Mouse (Mus musculus): ENCODE results near the gene Gm10401. TPM values are rescaled to one million over a fixed set of nuclear protein-coding genes. Genes with fewer than 3 reads are reported as not detected.

The Gm10401 gene
- total and polyA plus RNA-seq, 3 experiments = 1.7 to 10.9 TPM; not detected in 1

- Histone ChIP-seq H3K4me1 (ENCODE audit: control insufficient read depth in 1 of 2, insufficient read depth in 2 of 2) (peaks cover 3 to 30% of the 10 kb centered on the region in 2 experiments; a peak in 2 of 4 replicates), H3K27ac (ENCODE audit: insufficient read depth, low read depth) (no peak overlapping the region), H3K36me3 (replicated peaks in 1 of 2; ENCODE audit: control insufficient read depth in 1 of 2, insufficient read depth in 1 of 2, low read length in 1 of 2) (peaks cover 0 to 32% of the 10 kb centered on the region in 2 experiments), H3K9me3 (replicated peaks; ENCODE audit: low read length) (no peaks in the 10 kb centered on the region), H3K4me3 (replicated peaks in 1 of 3; ENCODE audit: low read depth in 2 of 3, low read length in 2 of 3, poor library complexity in 1 of 3) (no peak overlapping the region), H3K27me3 (replicated peaks) (no peaks in the 10 kb centered on the region), H3K4me2 (ENCODE audit: insufficient read depth, low read depth, poor library complexity, severe bottlenecking) (no peak overlapping the region), H3K9ac (ENCODE audit: insufficient read depth, low read depth) (no peak overlapping the region), H3K79me2 (replicated peaks; ENCODE audit: control insufficient read depth, extremely low read depth, insufficient read depth, poor library complexity, severe bottlenecking) (peaks cover 20% of the 10 kb centered on the region)
- no peak for DNase-seq (ENCODE audit: extremely low read depth)
- in situ Hi-C loops (cut with MboI; ENCODE audit: low pct_ligation_motif_present, low pct_unique_long_range_greater_than_20kb, low sequenced_read_pairs) (no loop called here), dilution Hi-C loops (cut with MboI; ENCODE audit: extremely low pct_ligation_motif_present, extremely low pct_unique_long_range_greater_than_20kb, low sequenced_read_pairs) (no loop called here)
- TF ChIP-seq CHD1 (IDR thresholded peaks at IDR 0.05; ENCODE audit: low read depth, low read length) (no peak), MYC (IDR thresholded peaks at IDR 0.05; ENCODE audit: low read depth, low read length) (no peak), CHD2 (IDR thresholded peaks at IDR 0.05; ENCODE audit: low read length) (no peak), RAD21 (IDR thresholded peaks at IDR 0.05; ENCODE audit: low read depth, low read length) (no peak), NRF1 (IDR thresholded peaks at IDR 0.05; ENCODE audit: low read depth, low read length) (no peak), EP300 (IDR thresholded peaks at IDR 0.05; ENCODE audit: low read length) (no peak), NELFE (IDR thresholded peaks at IDR 0.05; ENCODE audit: low read depth, low read length) (no peak), TBP (conservative IDR thresholded peaks at IDR 0.05; ENCODE audit: low read depth, low read length) (no peak), ZKSCAN1 (IDR thresholded peaks at IDR 0.05; ENCODE audit: borderline replicate concordance, low read depth, low read length) (no peak), POLR2A (IDR thresholded peaks at IDR 0.05; ENCODE audit: low read depth, low read length) (no peak), JUND (conservative IDR thresholded peaks at IDR 0.05; ENCODE audit: low read depth, low read length) (no peak), JUN (IDR thresholded peaks at IDR 0.05; ENCODE audit: insufficient read depth, low read depth, low read length) (no peak), MEF2A (IDR thresholded peaks at IDR 0.05; ENCODE audit: borderline replicate concordance, low read depth, low read length) (no peak), BHLHE40 (IDR thresholded peaks at IDR 0.05; ENCODE audit: low read depth, low read length) (no peak), MAFK (IDR thresholded peaks at IDR 0.05; ENCODE audit: insufficient replicate concordance, low read length) (no peak), SIN3A (IDR thresholded peaks at IDR 0.05; ENCODE audit: low read length) (no peak), GABPA (IDR thresholded peaks at IDR 0.05; ENCODE audit: insufficient replicate concordance, low read depth, low read length) (no peak), UBTF (IDR thresholded peaks at IDR 0.05; ENCODE audit: low read depth, low read length) (no peak), ETS1 (conservative IDR thresholded peaks at IDR 0.05; ENCODE audit: low read depth, low read length) (no peak), HCFC1 (IDR thresholded peaks at IDR 0.05; ENCODE audit: low read depth, low read length) (no peak)
Measured at GRCm38 (mm10) chr5:115053791-115054396, 44.2 kb downstream of the Gm10401 start.

- H3K4me1 ChIP-seq (ENCODE audit: control insufficient read depth in 1 of 2, insufficient read depth in 2 of 2) = peaks cover 0 to 34% of the 10 kb centered on the region in 2 experiments; a peak in 2 of 4 replicates
- DNase-seq (ENCODE audit: extremely low read depth) = no peak
- no peak overlapping the region for H3K4me3 ChIP-seq (replicated peaks in 1 of 3; ENCODE audit: low read depth in 2 of 3, low read length in 2 of 3, poor library complexity in 1 of 3)
- H3K9me3 ChIP-seq (replicated peaks; ENCODE audit: low read length) = no peaks in the 10 kb centered on the region
- in situ Hi-C loops (cut with MboI; ENCODE audit: low pct_ligation_motif_present, low pct_unique_long_range_greater_than_20kb, low sequenced_read_pairs) (no loop called here), dilution Hi-C loops (cut with MboI; ENCODE audit: extremely low pct_ligation_motif_present, extremely low pct_unique_long_range_greater_than_20kb, low sequenced_read_pairs) (no loop called here)
- H3K27me3 ChIP-seq (replicated peaks) = no peaks in the 10 kb centered on the region
- no peak overlapping the region for H3K9ac ChIP-seq (ENCODE audit: insufficient read depth, low read depth)
- no peak overlapping the region for H3K4me2 ChIP-seq (ENCODE audit: insufficient read depth, low read depth, poor library complexity, severe bottlenecking)
- peaks cover 0 to 39% of the 10 kb centered on the region in 2 experiments for H3K36me3 ChIP-seq (replicated peaks in 1 of 2; ENCODE audit: control insufficient read depth in 1 of 2, insufficient read depth in 1 of 2, low read length in 1 of 2)
- TF ChIP-seq ZKSCAN1 (IDR thresholded peaks at IDR 0.05; ENCODE audit: borderline replicate concordance, low read depth, low read length) (no peak), EP300 (IDR thresholded peaks at IDR 0.05; ENCODE audit: low read length) (no peak), TCF12 (IDR thresholded peaks at IDR 0.05; ENCODE audit: low read depth, low read length) (no peak), IRF4 (IDR thresholded peaks at IDR 0.05; ENCODE audit: low read depth, low read length) (no peak), PAX5 (IDR thresholded peaks at IDR 0.05; ENCODE audit: low read length) (no peak), ETS1 (conservative IDR thresholded peaks at IDR 0.05; ENCODE audit: low read depth, low read length) (no peak), RAD21 (IDR thresholded peaks at IDR 0.05; ENCODE audit: low read depth, low read length) (no peak), ZC3H11A (IDR thresholded peaks at IDR 0.05; ENCODE audit: low read depth, low read length) (no peak), ZNF384 (IDR thresholded peaks at IDR 0.05; ENCODE audit: low read depth, low read length) (no peak), MAFK (IDR thresholded peaks at IDR 0.05; ENCODE audit: insufficient replicate concordance, low read length) (no peak), NRF1 (IDR thresholded peaks at IDR 0.05; ENCODE audit: low read depth, low read length) (no peak), NELFE (IDR thresholded peaks at IDR 0.05; ENCODE audit: low read depth, low read length) (no peak), MAX (IDR thresholded peaks at IDR 0.05; ENCODE audit: low read length) (no peak), MEF2A (IDR thresholded peaks at IDR 0.05; ENCODE audit: borderline replicate concordance, low read depth, low read length) (no peak), MYC (IDR thresholded peaks at IDR 0.05; ENCODE audit: low read depth, low read length) (no peak), UBTF (IDR thresholded peaks at IDR 0.05; ENCODE audit: low read depth, low read length) (no peak)
- H3K27ac ChIP-seq (ENCODE audit: insufficient read depth, low read depth) = no peak overlapping the region
- peaks cover 25% of the 10 kb centered on the region for H3K79me2 ChIP-seq (replicated peaks; ENCODE audit: control insufficient read depth, extremely low read depth, insufficient read depth, poor library complexity, severe bottlenecking)
Measured at GRCm38 (mm10) chr5:115052546-115052945, 45.5 kb downstream of the Gm10401 start.
